Mouse (Mus musculus) heart, adult 2 months (tissue): ENCODE measurements around the gene Zap70. TPM values are rescaled to one million over a fixed set of nuclear protein-coding genes. Genes with fewer than 3 reads are reported as not detected.
"Not testable (repeated sequence)": the region's sequence is repeated elsewhere in the genome, so short reads cannot be mapped to it uniquely, and the experiment has no call there.

Experiments
- DNase-seq, 2 experiments: peaks; one replicate each; pipeline ENCODE4 v3.0.0; 2021
- H3K27ac ChIP-seq: fragments of 200-600 bp; 2 replicates; pipeline ENCODE4 v1.8.1; 2022
- H3K27me3 ChIP-seq: fragments of 200-500 bp; 2 replicates; pipeline ENCODE4 v1.6.1; 2012; ENCODE audit warnings: mild to moderate bottlenecking, low read length, inconsistent platforms, mixed read lengths; ENCODE audit not compliant: control insufficient read depth, insufficient read depth
- H3K36me3 ChIP-seq: fragments of 200-500 bp; 2 replicates; pipeline ENCODE4 v1.6.1; 2012; ENCODE audit warnings: low read length, inconsistent platforms; ENCODE audit not compliant: control insufficient read depth, insufficient read depth
- H3K4me1 ChIP-seq: fragments of 200-500 bp; 2 replicates; pipeline ENCODE4 v1.6.1; 2011; ENCODE audit warnings: low read length; ENCODE audit not compliant: control insufficient read depth, insufficient read depth
- H3K4me3 ChIP-seq: fragments of 200-600 bp; 2 replicates; pipeline ENCODE4 v1.8.1; 2022
- H3K79me2 ChIP-seq: fragments of 200-500 bp; replicated peaks from 2 replicates; pipeline ENCODE4 v1.6.1; 2012; ENCODE audit warnings: mild to moderate bottlenecking, inconsistent platforms, low read length, moderate library complexity, mixed read lengths; ENCODE audit not compliant: control insufficient read depth, insufficient read depth
- H3K9ac ChIP-seq: fragments of 200-500 bp; 2 replicates; pipeline ENCODE4 v1.6.1; 2012; ENCODE audit warnings: low read depth, mild to moderate bottlenecking, control low read depth, inconsistent platforms, low read length, mixed read lengths
- CTCF ChIP-seq: fragments of 200-600 bp; IDR thresholded peaks from 2 replicates; pipeline ENCODE4 v1.8.1; 2022; ENCODE audit warnings: antibody characterized with exemption, mild to moderate bottlenecking, moderate library complexity
- EP300 ChIP-seq: fragments of 200-500 bp; IDR thresholded peaks from 2 replicates; pipeline ENCODE4 v1.6.1; 2011; ENCODE audit warnings: low read depth, low read length, control low read depth; ENCODE audit not compliant: insufficient read depth
- POLR2A ChIP-seq: fragments of 200-500 bp; IDR thresholded peaks from 2 replicates; pipeline ENCODE4 v1.6.1; 2011; ENCODE audit warnings: mild to moderate bottlenecking, low read depth, low read length, control low read depth; ENCODE audit not compliant: insufficient read depth
- WGBS: fragments of 180-500 bp; shearing (Covaris S2); methylation state at CpG from one replicate; pipeline ENCODE4 v1.1.7; 2018; 5-methylcytosine and 5-hydroxymethylcytosine counted together
- intact Hi-C: fragments of 180-260 bp; cut with DNase I; formaldehyde crosslinking; loops from one replicate; pipeline ENCODE4 v1.15.1; 2025
- polyA plus RNA-seq: library from polyadenylated mRNA; depleted of rRNA; stranded (reverse); fragments of >200 nt; gene quantifications from 2 replicates; pipeline ENCODE4 v1.2.3, GENCODE M21; 2012
- total RNA-seq, 2 experiments: library from RNA; stranded (reverse); gene quantifications; 2 replicates each; pipeline ENCODE4 v1.2.3; 2021

Zap70 gene
- total and polyA plus RNA-seq, 3 experiments, result 0.32 to 0.47 (median 0.34) TPM

DNA sequence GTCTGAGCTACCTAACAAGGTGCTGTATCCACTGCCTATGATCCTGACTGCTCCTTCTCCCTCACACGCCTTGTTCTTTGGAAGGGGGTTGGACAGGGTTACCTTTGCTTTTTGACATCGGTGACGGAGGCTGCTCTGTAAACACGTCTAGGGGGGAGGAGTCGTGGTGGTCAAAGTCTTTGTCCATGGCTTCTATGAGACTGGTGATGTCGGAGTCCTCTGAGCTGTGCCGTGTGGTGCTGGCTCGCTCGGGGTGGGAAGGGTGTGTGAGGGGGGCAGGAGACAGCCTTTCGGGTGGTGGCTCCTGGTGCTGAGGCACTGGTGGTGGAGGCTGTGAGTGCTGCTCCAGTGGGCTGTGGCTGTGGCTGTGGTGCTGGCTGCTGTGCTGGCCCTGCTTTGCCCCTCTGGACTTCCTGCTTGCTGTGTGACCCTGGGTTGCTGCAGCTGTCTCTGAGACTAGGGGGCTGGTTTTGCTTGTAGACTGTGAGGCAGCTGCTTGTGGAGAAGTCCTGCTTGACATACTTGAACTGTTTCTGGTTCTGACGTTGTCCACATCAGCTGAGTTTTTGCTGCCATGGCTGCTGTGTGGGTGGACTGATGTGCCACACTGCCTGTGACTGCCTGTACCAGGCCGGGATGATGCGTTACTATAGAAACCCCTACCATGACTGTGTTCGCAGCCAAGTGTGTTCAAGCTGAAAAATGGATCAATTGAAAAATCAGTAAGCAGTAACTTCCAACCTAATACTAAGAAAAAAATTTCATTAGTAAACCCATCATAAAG, 46.4 kb downstream of the Zap70 start:
- TF ChIP-seq CTCF (no peak), POLR2A (no peak)
- no peak overlapping the region for H3K4me3 ChIP-seq
- H3K36me3 ChIP-seq, result no peaks in the 10 kb centered on the region

GRCm38 (mm10) chr1:36811806-36812205, 50.2 kb downstream of the Zap70 start:
- no peak for DNase-seq
- no peak for TF ChIP-seq CTCF
- no peak for TF ChIP-seq POLR2A
- TF ChIP-seq EP300, result no peak
- Histone ChIP-seq H3K27me3 (no peaks in the 10 kb centered on the region), H3K79me2 (no peaks in the 10 kb centered on the region), H3K4me1 (no peaks in the 10 kb centered on the region), H3K27ac (no peak overlapping the region), H3K36me3 (no peaks in the 10 kb centered on the region), H3K9ac (no peak overlapping the region), H3K4me3 (no peak overlapping the region)
- WGBS, result 95% methylated on average over 7 of the region's 7 CpGs
- intact Hi-C loops, result no loop called here

More for the DNA sequence above, 46.4 kb downstream of the Zap70 start:
- H3K79me2 ChIP-seq, result no peaks in the 10 kb centered on the region
- no peaks in the 10 kb centered on the region for H3K27me3 ChIP-seq
- intact Hi-C loops, result no loop called here
- 95% methylated on average over 14 of the region's 14 CpGs for WGBS
- DNase-seq, result no peak
- H3K9ac ChIP-seq, result no peak overlapping the region
- no peak overlapping the region for H3K27ac ChIP-seq
- no peaks in the 10 kb centered on the region for H3K4me1 ChIP-seq

- H3K79me2 ChIP-seq, result no peaks in the 10 kb centered on the region
- 37% methylated on average over 7 of the region's 7 CpGs for WGBS
- no peaks in the 10 kb centered on the region for H3K27me3 ChIP-seq
- H3K9ac ChIP-seq, result no peak overlapping the region
- intact Hi-C loops, result no loop called here
- DNase-seq, result no peak
- H3K27ac ChIP-seq, result no peak overlapping the region
- no peak overlapping the region for H3K4me3 ChIP-seq
- TF ChIP-seq CTCF (no peak), EP300 (no peak), POLR2A (no peak)
- no peaks in the 10 kb centered on the region for H3K4me1 ChIP-seq
- no peaks in the 10 kb centered on the region for H3K36me3 ChIP-seq
Measured at GRCm38 (mm10) chr1:36813415-36813814, 51.8 kb downstream of the Zap70 start.

- no peaks in the 10 kb centered on the region for H3K36me3 ChIP-seq
- DNase-seq, result no peak
- intact Hi-C loops, result no loop called here
- no peak for TF ChIP-seq EP300
- no peak for TF ChIP-seq CTCF
- TF ChIP-seq POLR2A, result no peak
- no peaks in the 10 kb centered on the region for H3K27me3 ChIP-seq
- no peaks in the 10 kb centered on the region for H3K4me1 ChIP-seq
- H3K4me3 ChIP-seq, result no peak overlapping the region
- H3K9ac ChIP-seq, result no peak overlapping the region
- no peak overlapping the region for H3K27ac ChIP-seq
- 68% methylated on average over 5 of the region's 5 CpGs for WGBS
- no peaks in the 10 kb centered on the region for H3K79me2 ChIP-seq
Measured at GRCm38 (mm10) chr1:36814271-36814903, 52.8 kb downstream of the Zap70 start.

GRCm38 (mm10) chr1:36815166-36815565, 53.6 kb downstream of the Zap70 start:
- no peak overlapping the region for H3K4me3 ChIP-seq
- H3K4me1 ChIP-seq, result no peaks in the 10 kb centered on the region
- intact Hi-C loops, result no loop called here
- no peaks in the 10 kb centered on the region for H3K36me3 ChIP-seq
- no peaks in the 10 kb centered on the region for H3K79me2 ChIP-seq
- H3K27ac ChIP-seq, result no peak overlapping the region
- TF ChIP-seq EP300, result no peak
- no peak for DNase-seq
- 82% methylated on average over 6 of the region's 6 CpGs for WGBS
- no peak overlapping the region for H3K9ac ChIP-seq
- H3K27me3 ChIP-seq, result no peaks in the 10 kb centered on the region

- 91% methylated on average over 4 of the region's 4 CpGs for WGBS
- not testable (repeated sequence) for H3K27me3 ChIP-seq, H3K36me3 ChIP-seq, H3K27ac ChIP-seq, DNase-seq, H3K4me3 ChIP-seq, H3K4me1 ChIP-seq, H3K79me2 ChIP-seq, H3K9ac ChIP-seq
- intact Hi-C loops, result loop anchor here (5.0 kb wide), 2 partner anchors 115 to 205 kb away; partner anchors contain the start of gene Vwa3b
- peak; percentile 71 for TF ChIP-seq CTCF
Measured at GRCm38 (mm10) chr1:36821918-36822317, 60.3 kb downstream of the Zap70 start.
